Mouse (Mus musculus) hindbrain, postnatal 0 days (tissue): ENCODE results near the gene Megf11. TPM values are rescaled to one million over a fixed set of nuclear protein-coding genes. Genes with fewer than 3 reads are reported as not detected.

Source experiments
- ATAC-seq: fragments of 200-750 bp; cut with Nextera tagmentation; 2 replicates; pipeline ENCODE4 v1.8.0; 2017; ENCODE audit warnings: mild to moderate bottlenecking, moderate TSS enrichment, moderate library complexity
- DNase-seq: peaks from one replicate; pipeline ENCODE4 v3.0.0-alpha.2; 2015; ENCODE audit warnings: low spot score
- H3K27ac ChIP-seq: fragments of 300-500 bp; sonication (generic); 2 replicates; pipeline ENCODE4 v1.5.1; 2014; ENCODE audit warnings: mild to moderate bottlenecking
- H3K27me3 ChIP-seq: fragments of 300-500 bp; sonication (generic); 2 replicates; pipeline ENCODE4 v1.6.1; 2014; ENCODE audit warnings: low read length, mixed read lengths; ENCODE audit not compliant: insufficient read depth
- H3K36me3 ChIP-seq: fragments of 300-500 bp; sonication (generic); 2 replicates; pipeline ENCODE4 v1.6.1; 2014; ENCODE audit warnings: low read length, mixed read lengths; ENCODE audit not compliant: insufficient read depth
- H3K4me1 ChIP-seq: fragments of 300-500 bp; sonication (generic); 2 replicates; pipeline ENCODE4 v1.6.1; 2014; ENCODE audit warnings: antibody characterized with exemption, low read length, mixed read lengths; ENCODE audit not compliant: insufficient read depth
- H3K4me2 ChIP-seq: fragments of 300-500 bp; sonication (generic); 2 replicates; pipeline ENCODE4 v1.6.1; 2014; ENCODE audit warnings: low read depth, mild to moderate bottlenecking, low read length, moderate library complexity, mixed read lengths
- H3K4me3 ChIP-seq: fragments of 300-500 bp; sonication (generic); 2 replicates; pipeline ENCODE4 v1.5.1; 2014; ENCODE audit warnings: low read length
- H3K9ac ChIP-seq: fragments of 300-500 bp; sonication (generic); replicated peaks from 2 replicates; pipeline ENCODE4 v1.6.1; 2014; ENCODE audit warnings: mild to moderate bottlenecking, low read length, moderate library complexity, mixed read lengths
- H3K9me3 ChIP-seq: fragments of 300-500 bp; sonication (generic); 2 replicates; pipeline ENCODE4 v1.6.1; 2016; ENCODE audit warnings: low read length, mixed read lengths
- CTCF ChIP-seq: IDR thresholded peaks from 2 replicates; pipeline ENCODE4 v1.5.1; 2016; ENCODE audit warnings: antibody characterized with exemption, control low read depth, low read depth
- WGBS: fragments of 180-500 bp; shearing (Covaris S2); extraction: QIAGEN DNeasy Blood & Tissue Kit; methylation state at CpG from one replicate; pipeline ENCODE4 v1.1.7; 2014; 5-methylcytosine and 5-hydroxymethylcytosine counted together
- polyA plus RNA-seq: library from polyadenylated mRNA; unstranded; fragments of >200 nt; fragmentation: Nextera tagmentation; extraction: Ambion mirVana; gene quantifications from 2 replicates; pipeline ENCODE4 v1.2.1, GENCODE M21; 2015
- total RNA-seq: library from RNA; depleted of rRNA; stranded (reverse); fragments of >200 nt; gene quantifications from 2 replicates; pipeline ENCODE4 v1.2.3, GENCODE M21; 2014

Gene Megf11
- total and polyA plus RNA-seq, 2 experiments from 2014 or later = 16.1 to 38.2 TPM

DNA sequence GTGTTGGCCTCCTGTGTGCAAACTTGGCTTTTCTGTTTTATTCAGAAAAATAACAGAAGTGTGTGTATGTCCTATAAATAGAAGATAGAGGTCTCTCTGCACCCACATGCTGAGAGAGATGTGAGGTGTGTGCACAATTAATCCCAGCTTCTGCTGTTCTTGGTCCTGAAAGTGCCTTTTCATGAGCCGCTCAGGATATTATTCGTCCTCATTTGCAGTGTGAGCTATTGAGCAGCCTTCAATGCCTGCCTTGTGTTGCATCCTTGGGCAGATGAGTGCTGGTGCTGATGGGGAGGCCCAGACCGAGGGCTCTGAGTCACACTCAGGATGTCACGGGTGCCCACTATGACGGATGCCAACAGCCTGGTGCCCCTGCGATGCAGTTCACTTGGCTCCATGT, 109.2 kb downstream of the Megf11 start:
- Histone ChIP-seq H3K9me3 (no peaks in the 10 kb centered on the region), H3K4me3 (no peak overlapping the region), H3K27ac (no peak overlapping the region), H3K4me1 (peaks cover 12% of the 10 kb centered on the region), H3K36me3 (no peaks in the 10 kb centered on the region), H3K9ac (no peak overlapping the region), H3K4me2 (no peak overlapping the region), H3K27me3 (no peaks in the 10 kb centered on the region)
- ATAC-seq = peak; percentile 69
- 63% methylated on average over 6 of the region's 6 CpGs for WGBS
- peak; percentile 51 for DNase-seq
- peak; percentile 18; the same call in 1 of the 2 replicates for TF ChIP-seq CTCF

GRCm38 (mm10) chr9:64498929-64499328, 113.5 kb downstream of the Megf11 start:
- no peak overlapping the region for H3K9ac ChIP-seq
- H3K36me3 ChIP-seq = no peaks in the 10 kb centered on the region
- 30% methylated on average over 5 of the region's 5 CpGs for WGBS
- H3K4me3 ChIP-seq = no peak overlapping the region
- TF ChIP-seq CTCF = no peak
- no peak overlapping the region for H3K4me2 ChIP-seq
- ATAC-seq (peak; percentile 77), DNase-seq (peak; percentile 86)
- H3K4me1 ChIP-seq = peaks cover 13% of the 10 kb centered on the region
- H3K27me3 ChIP-seq = no peaks in the 10 kb centered on the region
- no peak overlapping the region for H3K27ac ChIP-seq
- H3K9me3 ChIP-seq = no peaks in the 10 kb centered on the region

DNA sequence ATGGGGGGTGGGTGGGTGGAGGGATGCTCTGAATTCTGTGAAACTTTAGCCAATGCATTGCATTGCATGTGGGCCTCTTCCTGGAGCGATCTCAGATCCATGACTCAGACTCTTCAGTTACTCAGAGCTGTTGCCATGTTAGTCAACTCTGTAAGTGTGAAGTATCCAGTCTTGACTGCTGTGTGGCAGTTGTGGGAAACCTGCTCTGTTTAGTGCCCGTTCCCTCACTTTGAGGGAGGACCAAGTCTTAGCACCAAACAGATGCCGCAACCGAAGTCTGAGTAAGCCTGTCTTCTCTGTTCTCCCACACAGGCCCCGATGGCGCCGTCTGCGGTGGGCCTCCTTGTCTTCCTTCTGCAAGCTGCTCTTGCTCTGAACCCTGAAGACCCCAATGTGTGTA, 115.8 kb downstream of the Megf11 start:
- peaks cover 19% of the 10 kb centered on the region for H3K4me1 ChIP-seq
- no peaks in the 10 kb centered on the region for H3K27me3 ChIP-seq
- H3K36me3 ChIP-seq = no peaks in the 10 kb centered on the region
- no peak overlapping the region for H3K4me2 ChIP-seq
- DNase-seq = no peak
- no peaks in the 10 kb centered on the region for H3K9me3 ChIP-seq
- no peak overlapping the region for H3K4me3 ChIP-seq
- TF ChIP-seq CTCF = no peak
- ATAC-seq = no peak
- H3K27ac ChIP-seq = no peak overlapping the region
- 98% methylated on average over 8 of the region's 8 CpGs for WGBS
- H3K9ac ChIP-seq = no peak overlapping the region

DNA sequence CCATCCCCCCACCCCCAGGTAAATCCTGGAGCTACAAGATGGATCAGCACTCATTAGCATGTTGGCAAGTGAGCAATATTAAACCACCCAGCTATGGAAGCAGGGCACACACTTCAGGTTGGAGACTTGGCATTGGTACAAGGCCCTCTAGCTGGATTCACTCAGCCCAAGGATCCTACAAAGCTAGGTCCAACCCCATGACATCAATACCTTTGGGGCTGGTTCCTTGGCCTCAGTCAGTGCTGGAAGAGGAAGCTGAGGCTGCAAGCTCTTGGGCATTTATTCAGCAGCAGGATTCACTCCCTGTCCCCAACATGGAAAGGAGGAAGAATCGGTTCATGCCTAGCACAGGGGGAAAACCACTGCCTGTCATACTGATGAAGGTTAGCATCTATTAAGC, 118.6 kb downstream of the Megf11 start:
- no peak overlapping the region for H3K9ac ChIP-seq
- peaks cover 19% of the 10 kb centered on the region for H3K4me1 ChIP-seq
- H3K4me2 ChIP-seq = no peak overlapping the region
- no peak overlapping the region for H3K27ac ChIP-seq
- no peak for TF ChIP-seq CTCF
- no peaks in the 10 kb centered on the region for H3K36me3 ChIP-seq
- DNase-seq (no peak), ATAC-seq (no peak)
- H3K9me3 ChIP-seq = no peaks in the 10 kb centered on the region
- 56% methylated on average over 1 of the region's 1 CpGs for WGBS
- H3K4me3 ChIP-seq = no peak overlapping the region
- H3K27me3 ChIP-seq = no peaks in the 10 kb centered on the region

- Histone ChIP-seq H3K4me2 (no peak overlapping the region), H3K9me3 (no peaks in the 10 kb centered on the region), H3K27ac (no peak overlapping the region), H3K36me3 (no peaks in the 10 kb centered on the region), H3K4me3 (no peak overlapping the region), H3K27me3 (no peaks in the 10 kb centered on the region), H3K4me1 (peaks cover 15% of the 10 kb centered on the region), H3K9ac (no peak overlapping the region)
- WGBS = 72% methylated on average over 3 of the region's 3 CpGs
- DNase-seq (no peak), ATAC-seq (no peak)
- TF ChIP-seq CTCF = no peak
Measured at GRCm38 (mm10) chr9:64504456-64504855, 119.0 kb downstream of the Megf11 start.

DNA sequence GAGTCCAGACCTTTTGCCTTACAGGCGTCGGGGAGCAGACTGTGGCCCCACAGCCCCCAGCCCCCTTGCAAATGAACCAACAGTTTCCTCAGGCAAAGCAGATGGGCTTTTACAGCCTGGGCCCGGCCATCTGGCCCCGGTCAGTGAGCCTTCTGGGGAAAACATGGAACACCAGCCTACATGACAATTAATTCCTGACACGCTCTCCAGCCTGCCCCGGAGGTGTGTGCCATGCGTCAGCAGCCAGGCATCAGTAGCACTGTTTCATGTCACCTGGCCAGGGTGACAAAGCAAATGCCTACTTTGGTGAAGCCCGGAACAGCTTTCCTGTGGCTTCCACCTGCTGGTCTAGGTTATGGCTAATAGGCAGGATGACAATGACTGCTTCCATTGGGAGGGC, 119.5 kb downstream of the Megf11 start:
- Histone ChIP-seq H3K4me1 (peaks cover 14% of the 10 kb centered on the region), H3K27me3 (no peaks in the 10 kb centered on the region), H3K27ac (no peak overlapping the region), H3K4me3 (no peak overlapping the region), H3K4me2 (no peak overlapping the region), H3K9me3 (no peaks in the 10 kb centered on the region), H3K9ac (no peak overlapping the region), H3K36me3 (no peaks in the 10 kb centered on the region)
- DNase-seq (peak; percentile 62), ATAC-seq (peak; percentile 66)
- TF ChIP-seq CTCF = peak; percentile 9; the same call in 1 of the 2 replicates
- WGBS = 55% methylated on average over 8 of the region's 8 CpGs

DNA sequence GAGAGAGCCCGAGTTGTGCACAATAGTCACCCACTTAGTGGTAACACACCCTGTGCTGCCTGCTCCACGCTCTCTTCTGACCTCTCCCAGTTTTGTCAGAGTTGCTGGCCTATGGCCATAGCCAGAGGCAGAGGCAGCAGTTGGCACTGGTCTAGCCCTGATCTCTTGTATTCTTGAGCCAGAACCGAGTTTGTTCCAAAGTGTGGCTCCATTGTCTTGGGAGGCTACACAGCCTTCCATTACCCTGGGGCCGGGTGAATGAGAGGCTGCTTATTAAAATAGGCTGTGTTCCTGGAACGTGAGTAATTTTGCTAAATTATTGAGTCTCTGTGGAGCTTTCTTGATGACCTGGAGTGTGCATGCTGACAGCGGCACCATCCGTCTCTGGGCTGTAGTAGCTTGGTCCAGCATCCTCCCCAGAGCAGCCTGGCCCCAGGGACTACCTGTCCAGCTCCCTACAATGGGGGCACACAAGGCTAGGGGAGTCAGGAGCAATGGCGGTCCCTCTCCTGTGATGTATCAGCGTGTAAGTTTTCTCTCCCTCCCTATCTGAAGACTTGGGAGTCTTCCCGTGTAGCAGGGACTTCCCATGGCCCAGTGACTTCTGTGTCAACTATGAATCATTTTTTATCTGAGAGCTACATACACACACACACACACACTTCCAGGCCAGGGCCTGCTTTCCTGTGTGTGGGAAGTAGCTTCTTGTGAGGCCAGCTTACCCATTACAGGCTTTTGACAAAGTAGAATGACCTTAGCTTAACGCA, 121.2 kb downstream of the Megf11 start:
- DNase-seq = peak; percentile 54

More for the DNA sequence above, 121.2 kb downstream of the Megf11 start:
- peak; percentile 69 for ATAC-seq
- no peaks in the 10 kb centered on the region for H3K9me3 ChIP-seq
- H3K27me3 ChIP-seq = no peaks in the 10 kb centered on the region
- no peak for TF ChIP-seq CTCF
- H3K27ac ChIP-seq = no peak overlapping the region
- H3K4me3 ChIP-seq = no peak overlapping the region
- WGBS = 42% methylated on average over 11 of the region's 11 CpGs
- no peak overlapping the region for H3K9ac ChIP-seq
- H3K4me2 ChIP-seq = no peak overlapping the region
- no peaks in the 10 kb centered on the region for H3K36me3 ChIP-seq
- H3K4me1 ChIP-seq = peaks cover 14% of the 10 kb centered on the region
